Mouse (Mus musculus): ENCODE results near the gene Gpr37l1.

DNA sequence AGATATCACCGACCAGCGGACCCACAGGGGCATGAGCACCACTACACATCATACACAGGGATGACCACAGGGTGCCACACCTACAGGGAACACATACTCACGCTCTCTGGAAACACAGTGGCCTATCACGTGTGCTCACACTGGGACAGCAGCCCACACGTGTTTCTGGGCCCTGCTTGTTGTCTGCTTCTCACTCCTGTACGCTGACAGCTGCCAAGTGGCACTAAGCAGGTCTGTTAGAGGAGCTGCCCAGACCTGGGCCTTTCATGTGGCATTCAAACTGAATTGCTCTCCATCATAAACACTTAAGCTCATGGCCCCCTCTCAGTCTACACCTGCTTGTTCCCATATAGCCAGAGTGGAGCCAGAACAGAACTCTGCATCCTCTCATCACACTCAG lies 11.2 kb downstream of the Gpr37l1 start:
- TF ChIP-seq CTCF (IDR thresholded peaks at IDR 0.05) (no peak), EP300 (IDR thresholded peaks at IDR 0.05; ENCODE audit: insufficient read depth, low read depth, low read length) (peak; percentile 100), POLR2A (IDR thresholded peaks at IDR 0.05; ENCODE audit: insufficient read depth, low read depth, low read length) (0 out of 2 replicates have a peak, but pooled peaks have one; percentile 23)

All from heart, adult 2 months (tissue).